Mouse (Mus musculus) mesoderm, embryonic 11.5 days (tissue): ENCODE measurements around the gene Stam.
A peak's percentile ranks its signal among the peaks of the same experiment; 100 is the strongest.
"Not testable (repeated sequence)": the region's sequence is repeated elsewhere in the genome, so short reads cannot be mapped to it uniquely, and the experiment has no call there.

ENCODE experiments used
- DNase-seq: peaks from one replicate; pipeline ENCODE4 v3.0.0-alpha.2; 2012; ENCODE audit warnings: low read depth, low spot score

The Stam gene

GRCm38 (mm10) chr2:14073362-14074220 lies at the start of gene Stam:
Stam (plus strand) TSS chr2:14074098.
- peak; percentile 86 for DNase-seq

GRCm38 (mm10) chr2:14041249-14041648 lies 32.6 kb upstream of the Stam start:
- no peak for DNase-seq

DNA sequence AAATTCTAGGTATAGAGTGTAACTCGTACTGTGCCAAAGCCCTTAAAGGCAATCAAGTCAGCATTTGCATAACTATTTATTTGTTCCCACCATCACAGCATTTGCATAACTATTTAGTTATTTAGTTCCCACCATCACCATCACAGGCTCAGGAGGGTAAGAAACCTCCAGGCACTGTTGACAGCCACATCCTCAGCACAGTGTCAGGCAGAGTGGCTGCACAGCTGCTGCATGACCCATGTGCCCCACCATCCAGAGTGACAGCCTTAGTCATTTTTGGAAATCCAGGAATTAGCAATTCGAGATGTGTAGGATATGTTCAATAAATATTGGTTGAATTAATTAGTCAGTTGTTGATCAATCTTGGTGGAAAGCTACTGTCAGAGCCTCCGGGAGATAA lies 30.9 kb upstream of the Stam start:
- no peak for DNase-seq

DNA sequence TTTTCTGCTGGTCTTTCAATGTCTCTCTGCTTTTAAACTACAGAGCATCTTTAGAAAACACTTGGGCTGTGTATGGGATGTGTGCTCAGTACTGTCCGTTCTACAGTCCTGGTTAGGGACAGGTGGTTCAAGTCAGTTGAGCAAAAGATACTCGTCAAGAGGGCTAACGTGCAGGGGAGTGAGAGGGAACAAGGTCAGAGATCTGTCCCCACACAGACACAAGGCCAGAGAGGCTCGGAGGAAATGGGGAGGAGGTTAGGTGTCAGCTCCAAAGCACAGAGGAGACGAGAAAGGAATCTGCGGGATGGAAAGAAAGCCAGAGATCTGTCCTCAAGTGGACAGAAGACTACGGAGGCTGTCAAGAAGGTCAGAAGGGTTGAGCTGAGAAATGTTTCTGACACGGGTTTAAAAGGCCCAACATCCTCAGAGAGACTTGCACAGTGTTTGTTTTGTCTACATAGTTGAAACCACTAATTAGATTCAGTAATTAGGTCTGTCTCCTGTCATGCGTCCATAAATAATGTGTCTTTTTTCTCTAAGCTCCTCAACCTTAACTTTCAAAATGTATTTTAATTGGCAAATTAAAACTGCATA lies 30.2 kb upstream of the Stam start:
- DNase-seq: no peak

DNA sequence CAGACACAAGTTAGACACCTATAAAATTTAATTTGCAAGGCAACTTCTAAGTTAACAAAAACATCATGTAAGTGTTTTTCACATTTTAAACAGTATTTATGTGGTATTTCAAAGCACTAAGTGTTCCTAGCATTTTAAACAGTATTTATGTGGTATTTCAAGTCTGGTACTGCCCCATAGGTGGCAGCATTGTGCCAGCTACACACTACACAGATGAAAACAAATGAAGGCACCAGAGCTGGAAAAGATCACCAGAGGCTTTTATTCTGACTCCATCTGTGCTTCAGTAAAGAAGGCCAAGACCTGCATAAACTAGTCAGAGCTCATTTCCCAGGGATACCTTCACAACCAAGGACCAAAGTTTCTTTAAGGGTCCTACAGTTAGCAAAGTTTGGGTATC lies 25.5 kb upstream of the Stam start:
- DNase-seq: peak; percentile 81

- no peak for DNase-seq
These were observed 25.1 kb upstream of the Stam start for GRCm38 (mm10) chr2:14048808-14049207.

GRCm38 (mm10) chr2:14053618-14054017 lies 20.3 kb upstream of the Stam start:
- no peak for DNase-seq

GRCm38 (mm10) chr2:14054163-14054562 lies 19.7 kb upstream of the Stam start:
- DNase-seq: no peak

DNA sequence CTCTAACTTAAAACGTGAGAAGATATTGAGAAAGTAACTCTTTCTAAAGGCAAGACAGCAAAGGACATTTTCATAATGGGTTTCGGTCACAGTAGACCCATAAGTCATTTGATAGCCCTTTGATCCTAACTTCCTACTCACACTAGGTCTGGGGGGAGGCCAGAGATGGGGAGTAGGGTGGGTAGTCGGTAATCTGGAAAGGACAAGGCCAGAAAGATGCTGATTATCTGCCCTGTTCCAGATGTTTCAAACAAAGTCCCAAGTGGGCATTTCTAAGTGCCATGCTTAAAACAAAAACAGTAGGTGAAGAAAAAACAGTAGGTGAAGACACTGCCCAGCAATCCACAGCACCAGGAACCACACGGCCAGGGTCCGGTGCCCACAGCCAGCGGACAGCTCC lies 19.2 kb upstream of the Stam start:
- DNase-seq: peak; percentile 36

GRCm38 (mm10) chr2:14055168-14055565 lies 18.7 kb upstream of the Stam start:
- peak; percentile 84 for DNase-seq

- DNase-seq: peak; percentile 91
These were observed 18.1 kb upstream of the Stam start, which contains the start of gene Hacd1 for GRCm38 (mm10) chr2:14055566-14056331. Hacd1 (minus strand) TSS chr2:14056135.

DNA sequence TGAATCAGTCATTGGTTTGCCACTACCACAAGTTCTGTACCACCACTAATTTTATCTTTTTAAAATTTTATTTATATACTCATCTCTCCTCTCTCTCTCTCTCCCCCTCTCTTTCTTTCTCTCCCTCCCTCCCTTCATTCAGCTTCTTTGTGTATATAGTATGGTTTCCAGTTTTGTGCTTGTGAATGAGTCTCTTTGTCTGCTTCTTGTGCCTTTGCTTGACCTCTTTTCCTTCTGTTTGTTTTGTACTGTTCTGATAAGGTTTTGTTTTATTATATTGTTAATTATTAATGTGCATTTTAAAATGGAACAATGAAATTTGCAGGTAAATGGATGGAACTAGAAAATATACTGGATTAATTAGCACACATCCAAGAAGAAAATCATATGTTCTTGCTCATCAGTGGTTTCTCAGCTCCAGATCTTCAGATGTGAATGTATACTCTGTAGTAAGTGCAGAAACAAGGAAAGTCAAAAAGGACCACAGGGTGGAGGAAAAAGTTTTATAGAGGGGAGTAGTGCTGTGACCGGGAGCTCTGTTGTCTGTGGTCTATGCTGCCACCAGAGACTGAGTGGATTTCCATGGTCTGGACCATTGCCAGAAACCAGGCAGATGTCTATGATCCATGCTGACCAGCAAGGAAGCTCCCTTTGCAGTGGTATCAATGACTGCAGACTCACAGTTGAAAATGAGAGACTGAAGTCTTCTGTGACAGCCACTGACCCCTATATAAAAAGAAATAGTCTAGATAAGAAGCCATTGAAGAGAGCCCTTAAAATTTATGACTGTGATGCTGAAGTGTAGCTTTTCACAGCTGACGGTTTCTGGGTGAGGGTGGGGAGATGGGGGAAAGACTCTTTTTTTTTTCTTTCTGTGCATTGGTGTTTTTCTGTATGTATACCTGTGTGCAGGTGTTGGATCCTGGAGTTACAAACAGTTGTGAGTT lies 7.9 kb upstream of the Stam start:
- DNase-seq: no peak

DNA sequence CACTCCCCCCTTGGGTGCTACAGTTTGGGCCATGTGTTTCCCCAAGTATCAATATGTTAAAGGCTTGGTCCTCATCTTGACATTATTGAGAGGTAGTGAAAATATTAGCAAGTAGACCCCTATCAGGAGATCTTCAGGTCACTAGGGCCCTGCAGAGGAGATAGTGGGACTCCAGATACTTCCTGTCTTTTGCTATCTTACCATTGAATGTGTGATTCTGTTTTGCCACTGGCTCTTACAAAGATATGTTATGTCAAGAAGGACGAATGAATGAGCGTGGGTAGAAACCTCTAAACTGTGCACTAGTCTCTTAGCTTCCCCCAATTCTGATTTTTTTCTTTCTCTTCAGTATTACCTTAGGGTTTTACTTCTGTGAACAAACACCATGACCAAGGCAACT lies 4.9 kb upstream of the Stam start:
- no peak for DNase-seq

- DNase-seq: no peak
These were observed 3.4 kb upstream of the Stam start for GRCm38 (mm10) chr2:14070466-14070865.

- DNase-seq: no peak
These were observed 913 bp upstream of the Stam start for GRCm38 (mm10) chr2:14073008-14073361.

GRCm38 (mm10) chr2:14074221-14074901 lies 463 bp downstream of the Stam start:
- peak; percentile 41 for DNase-seq

- not testable (repeated sequence) for DNase-seq
These were observed 4.6 kb downstream of the Stam start for GRCm38 (mm10) chr2:14078527-14078926.

GRCm38 (mm10) chr2:14100533-14100932 lies 26.6 kb downstream of the Stam start:
- no peak for DNase-seq

DNA sequence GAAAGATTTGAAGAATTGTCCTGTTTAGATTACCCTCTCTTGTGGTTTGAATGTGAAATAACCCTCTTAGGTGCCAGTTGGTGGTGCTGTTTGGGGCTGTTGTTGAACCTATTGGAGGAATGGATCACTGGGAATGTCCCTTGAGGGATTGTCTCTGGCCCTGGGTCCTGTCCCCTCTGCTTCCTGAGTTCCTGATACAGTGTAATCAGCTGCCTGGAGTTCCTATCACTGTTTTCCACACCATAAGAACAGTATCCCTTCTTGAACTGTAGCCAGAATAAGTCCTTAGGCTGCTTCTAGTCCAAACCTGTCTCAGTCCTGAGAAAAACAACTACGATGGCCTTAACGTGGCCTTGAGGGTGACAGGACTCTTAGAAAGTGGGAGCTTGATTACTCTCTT lies 28.7 kb downstream of the Stam start:
- DNase-seq: no peak

- no peak for DNase-seq
These were observed 30.0 kb downstream of the Stam start for GRCm38 (mm10) chr2:14103924-14104323.

- no peak for DNase-seq
These were observed 33.8 kb downstream of the Stam start for GRCm38 (mm10) chr2:14107673-14108072.
